Mouse (Mus musculus) kidney, embryonic 15.5 days (tissue): ENCODE measurements around the gene Galnt15. TPM values are rescaled to one million over a fixed set of nuclear protein-coding genes. Genes with fewer than 3 reads are reported as not detected.
A peak's percentile ranks its signal among the peaks of the same experiment; 100 is the strongest.
"Not testable (repeated sequence)": the region's sequence is repeated elsewhere in the genome, so short reads cannot be mapped to it uniquely, and the experiment has no call there.

ENCODE experiments used
- ATAC-seq: fragments of 200-750 bp; cut with Nextera tagmentation; replicated peaks from 2 replicates; pipeline ENCODE4 v1.8.0; 2017; ENCODE audit warnings: moderate TSS enrichment; ENCODE audit not compliant: low FRiP score
- H3K27ac ChIP-seq: fragments of 300-500 bp; sonication (generic); 2 replicates; pipeline ENCODE4 v1.5.1; 2015; ENCODE audit warnings: mild to moderate bottlenecking, inconsistent platforms
- H3K27me3 ChIP-seq: fragments of 300-500 bp; sonication (generic); 2 replicates; pipeline ENCODE4 v1.6.1; 2015; ENCODE audit warnings: inconsistent platforms
- H3K36me3 ChIP-seq: fragments of 300-500 bp; sonication (generic); 2 replicates; pipeline ENCODE4 v1.6.1; 2015; ENCODE audit warnings: inconsistent platforms
- H3K4me1 ChIP-seq: fragments of 300-500 bp; sonication (generic); 2 replicates; pipeline ENCODE4 v1.6.1; 2015; ENCODE audit warnings: inconsistent platforms
- H3K4me2 ChIP-seq: fragments of 300-500 bp; sonication (generic); 2 replicates; pipeline ENCODE4 v1.6.1; 2015; ENCODE audit warnings: moderate library complexity, mild to moderate bottlenecking, inconsistent platforms
- H3K4me3 ChIP-seq: fragments of 300-500 bp; sonication (generic); replicated peaks from 2 replicates; pipeline ENCODE4 v1.5.1; 2015; ENCODE audit warnings: mild to moderate bottlenecking, inconsistent platforms
- H3K9ac ChIP-seq: fragments of 300-500 bp; sonication (generic); 2 replicates; pipeline ENCODE4 v1.6.1; 2015; ENCODE audit warnings: mild to moderate bottlenecking, inconsistent platforms
- H3K9me3 ChIP-seq: fragments of 300-500 bp; sonication (generic); replicated peaks from 2 replicates; pipeline ENCODE4 v1.6.1; 2016; ENCODE audit warnings: inconsistent platforms
- WGBS: fragments of 180-500 bp; shearing (Covaris S2); methylation state at CpG from one replicate; pipeline ENCODE4 v1.1.7; 2015; ENCODE audit warnings: mixed read lengths; 5-methylcytosine and 5-hydroxymethylcytosine counted together
- polyA plus RNA-seq: library from polyadenylated mRNA; unstranded; fragments of >200 nt; fragmentation: Nextera tagmentation; extraction: Ambion mirVana; gene quantifications from 2 replicates; pipeline ENCODE4 v1.2.1, GENCODE M21; 2015

Galnt15 gene
- polyA plus RNA-seq, 1 experiment from 2014 or later = 0.38 TPM

DNA sequence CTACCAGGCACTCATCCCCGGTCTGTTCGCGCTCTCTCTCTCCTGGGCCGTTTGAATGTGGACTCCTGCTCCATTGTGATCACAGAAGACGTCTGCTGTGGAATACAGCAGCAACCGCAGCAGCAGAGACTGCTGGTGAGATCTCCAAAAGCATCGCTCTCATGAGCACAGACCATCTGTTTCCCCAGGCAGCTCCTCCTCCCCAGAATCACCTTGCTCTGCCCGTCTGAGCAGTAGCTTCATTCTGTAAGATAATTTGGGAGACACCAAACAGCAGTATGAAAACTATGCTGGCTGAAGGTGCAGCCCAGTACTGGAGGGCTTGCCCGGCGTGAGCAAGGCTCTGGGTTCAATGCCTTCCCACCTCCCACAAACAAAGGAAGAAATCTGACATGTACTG is 52.2 kb downstream of the Galnt15 start:
- Histone ChIP-seq H3K27me3 (no peaks in the 10 kb centered on the region), H3K9me3 (no peaks in the 10 kb centered on the region), H3K4me3 (no peak overlapping the region), H3K4me1 (peaks cover 7% of the 10 kb centered on the region; the same call in 1 of the 2 replicates), H3K27ac (no peak overlapping the region), H3K36me3 (peaks cover 28% of the 10 kb centered on the region), H3K4me2 (no peak overlapping the region), H3K9ac (no peak overlapping the region)
- ATAC-seq = no peak
- WGBS = 90% methylated on average over 10 of the region's 10 CpGs

DNA sequence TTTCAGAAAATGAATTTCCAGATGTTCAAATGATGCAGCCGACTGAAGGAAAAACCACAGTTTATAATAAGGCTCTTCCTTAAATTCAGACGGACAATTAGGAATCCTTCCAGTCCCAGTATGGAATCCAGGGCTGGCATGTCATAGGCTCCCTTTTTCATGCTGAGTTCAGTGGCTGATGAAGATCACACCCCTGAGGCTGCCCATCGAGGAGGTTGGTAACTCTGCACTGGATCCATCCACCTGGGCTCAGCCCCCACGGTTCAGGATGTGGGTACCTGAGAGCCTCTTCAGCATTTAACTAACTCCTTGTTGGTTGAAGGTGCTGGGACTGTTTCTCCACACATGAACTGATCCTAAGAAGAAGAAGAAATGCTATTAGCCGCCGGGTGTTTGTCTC is 54.1 kb downstream of the Galnt15 start:
- 96% methylated on average over 6 of the region's 6 CpGs for WGBS
- ATAC-seq = no peak
- Histone ChIP-seq H3K27me3 (no peaks in the 10 kb centered on the region), H3K9me3 (no peaks in the 10 kb centered on the region), H3K9ac (no peak overlapping the region), H3K4me1 (peaks cover 22% of the 10 kb centered on the region), H3K4me2 (no peak overlapping the region), H3K4me3 (no peak overlapping the region), H3K27ac (no peak overlapping the region), H3K36me3 (peaks cover 28% of the 10 kb centered on the region)

DNA sequence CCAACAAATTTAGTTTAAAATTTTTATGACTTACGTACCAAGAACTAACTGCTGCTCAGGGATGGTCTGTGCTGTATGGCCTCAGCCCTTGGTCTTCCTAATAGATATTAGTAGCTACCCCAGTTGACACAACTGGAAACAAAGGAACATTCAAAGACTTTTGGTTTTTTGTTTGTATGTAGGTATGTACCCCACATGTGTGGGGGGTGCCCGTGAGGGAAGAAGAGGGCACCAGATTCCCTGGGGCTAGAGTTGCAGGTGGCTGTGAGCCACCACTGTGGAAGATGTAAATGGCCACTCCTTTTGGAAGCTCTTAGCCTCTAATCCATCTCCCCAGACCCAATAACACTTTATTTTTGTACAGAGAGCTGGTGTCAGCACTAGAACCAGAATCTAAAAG is 54.7 kb downstream of the Galnt15 start:
- peaks cover 28% of the 10 kb centered on the region for H3K36me3 ChIP-seq
- no peaks in the 10 kb centered on the region for H3K27me3 ChIP-seq
- 88% methylated on average over 2 of the region's 2 CpGs for WGBS
- no peak overlapping the region for H3K9ac ChIP-seq
- no peak overlapping the region for H3K27ac ChIP-seq
- ATAC-seq = no peak
- H3K4me2 ChIP-seq = no peak overlapping the region
- H3K9me3 ChIP-seq = no peaks in the 10 kb centered on the region
- H3K4me3 ChIP-seq = no peak overlapping the region
- H3K4me1 ChIP-seq = peaks cover 22% of the 10 kb centered on the region

DNA sequence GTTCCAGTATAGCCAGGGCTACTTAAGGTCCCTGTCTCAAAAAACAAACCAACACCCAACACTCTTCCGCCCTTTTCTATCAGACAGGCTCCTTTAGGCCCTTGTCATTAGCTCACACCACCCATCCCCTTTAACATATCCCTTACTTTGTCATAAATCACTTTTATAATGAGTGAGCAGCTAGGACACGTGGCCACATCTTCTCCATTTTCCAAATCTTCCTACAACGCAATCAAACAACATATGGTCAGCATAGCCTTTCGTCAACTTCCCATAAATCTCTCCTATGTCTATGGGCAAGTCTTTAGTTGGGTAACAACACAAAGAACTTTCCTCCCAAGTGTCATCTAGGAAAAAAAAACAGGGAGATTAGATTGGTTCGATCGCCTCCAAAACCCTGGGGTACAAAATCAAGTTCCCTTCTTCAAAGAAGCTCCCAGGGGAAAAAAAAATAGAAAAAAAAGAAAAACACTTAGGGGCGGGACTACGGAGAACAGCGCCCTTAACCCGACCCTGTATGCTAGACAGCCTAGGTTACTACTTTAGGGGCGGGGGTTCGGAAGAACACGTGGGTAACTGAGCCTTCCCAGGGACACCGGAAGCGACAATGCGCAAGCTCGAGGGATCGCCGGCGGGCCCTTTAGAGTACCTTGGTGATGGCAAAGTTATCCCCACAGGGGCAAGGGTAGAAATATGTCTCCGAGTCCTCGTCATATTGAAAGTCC is 56.1 kb downstream of the Galnt15 start, which contains the start of gene Oxnad1:
Gene Oxnad1 (plus strand): TSS at position 614 of the 725 bp plus-strand sequence.
- peak within 1 kb of the TSS; percentile 60 for H3K4me2 ChIP-seq
- H3K9ac ChIP-seq = peak within 1 kb of the TSS; percentile 62
- no peaks in the 10 kb centered on the region for H3K9me3 ChIP-seq
- under 1% methylated on average over 22 of the region's 22 CpGs for WGBS
- ATAC-seq = peak; percentile 96
- H3K4me3 ChIP-seq = peak within 1 kb of the TSS; percentile 70
- peaks cover 25% of the 10 kb centered on the region for H3K4me1 ChIP-seq
- peaks cover 31% of the 10 kb centered on the region for H3K36me3 ChIP-seq
- H3K27me3 ChIP-seq = no peaks in the 10 kb centered on the region
- H3K27ac ChIP-seq = peak within 1 kb of the TSS; percentile 93

DNA sequence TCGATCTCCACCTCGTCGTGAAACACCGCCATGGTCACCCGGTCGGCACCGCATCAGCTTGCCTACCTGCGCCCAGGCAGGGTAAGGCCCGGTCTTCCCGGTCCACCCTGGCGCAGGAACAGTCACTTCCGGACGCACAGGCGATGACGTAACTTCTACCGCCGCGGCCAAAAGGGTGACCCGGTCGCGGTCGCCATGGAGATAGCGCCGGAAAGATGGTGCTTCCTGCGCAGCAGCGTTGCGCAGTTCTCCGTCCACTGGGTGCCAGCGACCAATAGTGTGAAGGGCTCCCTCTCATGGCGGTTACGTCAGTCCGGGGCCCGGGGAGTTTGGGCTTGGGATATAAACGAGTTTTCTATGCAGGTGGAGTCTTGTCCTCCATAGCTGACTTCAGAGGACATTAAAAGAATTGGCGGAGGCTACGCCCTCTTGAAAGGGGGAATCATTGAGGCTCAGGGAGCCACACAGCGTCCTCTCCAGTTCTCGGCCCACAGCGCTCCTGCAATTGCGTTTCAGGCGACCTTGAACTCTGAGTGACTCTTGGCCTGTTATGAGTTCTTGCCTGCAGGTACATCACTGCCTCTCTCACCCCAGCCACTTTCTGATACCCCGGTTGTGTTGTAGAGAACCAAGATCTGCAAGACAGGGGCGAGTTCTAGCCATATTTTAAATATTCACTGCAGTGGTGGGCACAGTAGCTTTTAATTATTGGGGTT is 56.9 kb downstream of the Galnt15 start, which contains the start of gene Dph3:
Gene Dph3 (minus strand): TSS at position 244 of the 716 bp plus-strand sequence.
- H3K9ac ChIP-seq = peak within 1 kb of the TSS; percentile 62
- H3K27ac ChIP-seq = peak within 1 kb of the TSS; percentile 93
- peak within 1 kb of the TSS; percentile 60 for H3K4me2 ChIP-seq
- no peaks in the 10 kb centered on the region for H3K9me3 ChIP-seq
- H3K4me3 ChIP-seq = peak within 1 kb of the TSS; percentile 70
- H3K4me1 ChIP-seq = peaks cover 30% of the 10 kb centered on the region
- WGBS = under 1% methylated on average over 43 of the region's 43 CpGs
- peak; percentile 95 for ATAC-seq
- H3K36me3 ChIP-seq = peaks cover 28% of the 10 kb centered on the region
- no peaks in the 10 kb centered on the region for H3K27me3 ChIP-seq

DNA sequence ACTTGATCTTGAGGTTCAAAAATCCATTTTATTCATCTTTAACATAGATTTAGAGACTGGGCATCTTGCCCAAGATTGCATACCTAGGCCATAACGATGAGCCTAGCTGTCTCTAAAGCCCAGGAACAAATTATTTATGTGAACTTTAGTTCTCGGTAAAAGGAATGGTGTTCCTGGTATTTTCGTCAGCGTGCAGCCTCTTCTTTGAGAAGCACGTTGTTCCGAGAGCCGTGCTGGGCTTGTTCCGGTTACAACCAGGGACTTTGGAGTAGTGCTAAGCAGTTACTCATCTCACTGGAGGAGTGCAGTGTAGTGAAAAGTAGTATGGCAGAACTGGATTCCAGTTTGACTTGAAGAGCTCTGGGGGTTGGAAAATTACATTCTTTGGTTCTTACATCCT is 57.4 kb downstream of the Galnt15 start:
- H3K4me3 ChIP-seq = peak overlapping the region; percentile 70
- peak overlapping the region; percentile 60 for H3K4me2 ChIP-seq
- peak overlapping the region; percentile 62 for H3K9ac ChIP-seq
- H3K36me3 ChIP-seq = peaks cover 22% of the 10 kb centered on the region
- H3K27ac ChIP-seq = peak overlapping the region; percentile 93
- ATAC-seq = no peak
- H3K9me3 ChIP-seq = no peaks in the 10 kb centered on the region
- peaks cover 35% of the 10 kb centered on the region for H3K4me1 ChIP-seq
- 10% methylated on average over 8 of the region's 8 CpGs for WGBS
- H3K27me3 ChIP-seq = no peaks in the 10 kb centered on the region

DNA sequence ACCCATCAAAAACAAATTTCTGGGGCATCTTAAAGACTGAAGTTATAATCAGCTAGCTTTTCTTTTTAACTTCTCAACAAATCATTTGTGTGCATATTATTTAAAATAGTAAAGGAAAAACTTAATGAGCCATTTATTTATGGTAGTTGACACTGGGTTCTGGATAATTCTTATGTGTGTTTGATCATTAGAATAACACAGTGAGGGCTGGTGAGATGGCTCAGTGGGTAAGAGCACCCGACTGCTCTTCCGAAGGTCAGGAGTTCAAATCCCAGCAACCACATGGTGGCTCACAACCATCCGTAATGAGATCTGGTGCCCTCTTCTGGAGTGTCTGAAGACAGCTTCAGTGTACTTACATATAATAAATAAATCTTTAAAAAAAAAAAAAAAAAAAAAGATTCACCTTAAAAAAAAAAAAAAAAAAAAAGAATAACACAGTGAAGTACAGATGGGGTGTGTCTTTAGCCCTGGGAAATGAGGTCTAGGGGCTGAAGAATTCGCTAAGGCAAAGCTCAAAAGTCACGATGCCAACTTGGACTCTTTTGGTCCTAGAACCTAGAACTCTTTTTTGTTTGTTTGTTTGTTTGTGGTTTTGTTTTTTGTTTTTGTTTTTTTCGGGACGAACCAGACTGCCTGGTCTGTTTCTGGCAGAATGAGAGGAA is 58.9 kb downstream of the Galnt15 start:
- H3K4me3 ChIP-seq, H3K9ac ChIP-seq, H3K27ac ChIP-seq, ATAC-seq, H3K9me3 ChIP-seq, H3K27me3 ChIP-seq: not testable (repeated sequence)
- H3K36me3 ChIP-seq = peaks cover 15% of the 10 kb centered on the region
- 89% methylated on average over 7 of the region's 7 CpGs for WGBS
- peaks cover 44% of the 10 kb centered on the region for H3K4me1 ChIP-seq
- peak overlapping the region; percentile 60 for H3K4me2 ChIP-seq

DNA sequence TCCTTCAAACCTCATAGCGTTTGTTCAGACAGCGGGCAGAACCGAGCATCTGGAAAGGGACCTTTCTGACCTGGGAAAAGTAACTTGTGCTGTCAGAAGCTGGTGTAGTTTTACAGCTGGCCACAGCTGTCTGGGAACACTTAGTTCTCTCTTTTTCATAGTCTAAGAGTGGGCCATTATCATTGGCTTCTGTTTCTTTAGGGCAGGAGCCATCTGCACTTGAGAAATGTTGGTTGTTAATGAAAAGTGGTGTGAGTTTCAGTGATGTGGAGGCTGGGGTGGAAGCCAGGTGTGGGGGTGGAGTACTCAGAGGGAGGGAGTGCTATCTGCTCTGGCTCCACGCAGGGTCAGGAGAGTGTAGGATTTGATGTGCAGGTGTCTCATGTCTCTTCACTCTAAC is 62.3 kb downstream of the Galnt15 start:
- WGBS = 23% methylated on average over 4 of the region's 4 CpGs
- no peak overlapping the region; the same call in 1 of the 2 replicates for H3K4me2 ChIP-seq
- no peak overlapping the region for H3K9ac ChIP-seq
- peak overlapping the region; percentile 76 for H3K27ac ChIP-seq
- peaks cover 39% of the 10 kb centered on the region for H3K4me1 ChIP-seq
- no peaks in the 10 kb centered on the region for H3K27me3 ChIP-seq
- no peaks in the 10 kb centered on the region for H3K9me3 ChIP-seq
- ATAC-seq = peak; percentile 73
- H3K4me3 ChIP-seq = no peak overlapping the region
- H3K36me3 ChIP-seq = peaks cover 37% of the 10 kb centered on the region

DNA sequence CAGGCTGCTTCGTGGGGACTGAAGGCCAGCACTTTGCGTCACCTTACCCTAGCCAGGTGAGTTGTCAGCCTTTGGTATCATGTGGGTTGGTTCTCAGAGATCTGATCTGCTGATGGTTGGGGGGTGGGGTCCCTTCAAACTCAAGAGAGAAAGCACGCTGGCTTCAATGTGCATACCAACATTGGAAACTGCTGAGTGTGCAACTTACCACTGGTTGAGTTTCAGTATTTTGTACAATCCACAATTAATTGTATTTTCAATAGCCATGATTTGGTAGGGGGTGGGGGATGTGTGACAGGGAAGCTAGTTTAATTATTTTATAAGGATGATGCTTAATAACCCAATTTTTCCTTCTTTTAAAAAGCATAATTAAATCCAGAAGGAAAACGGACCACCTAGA is 62.9 kb downstream of the Galnt15 start:
- Histone ChIP-seq H3K36me3 (peaks cover 42% of the 10 kb centered on the region), H3K9ac (no peak overlapping the region), H3K4me2 (no peak overlapping the region; the same call in 1 of the 2 replicates), H3K4me1 (peaks cover 38% of the 10 kb centered on the region), H3K4me3 (no peak overlapping the region), H3K27ac (peak overlapping the region; percentile 76), H3K9me3 (no peaks in the 10 kb centered on the region), H3K27me3 (no peaks in the 10 kb centered on the region)
- ATAC-seq = no peak
- 55% methylated on average over 4 of the region's 4 CpGs for WGBS

DNA sequence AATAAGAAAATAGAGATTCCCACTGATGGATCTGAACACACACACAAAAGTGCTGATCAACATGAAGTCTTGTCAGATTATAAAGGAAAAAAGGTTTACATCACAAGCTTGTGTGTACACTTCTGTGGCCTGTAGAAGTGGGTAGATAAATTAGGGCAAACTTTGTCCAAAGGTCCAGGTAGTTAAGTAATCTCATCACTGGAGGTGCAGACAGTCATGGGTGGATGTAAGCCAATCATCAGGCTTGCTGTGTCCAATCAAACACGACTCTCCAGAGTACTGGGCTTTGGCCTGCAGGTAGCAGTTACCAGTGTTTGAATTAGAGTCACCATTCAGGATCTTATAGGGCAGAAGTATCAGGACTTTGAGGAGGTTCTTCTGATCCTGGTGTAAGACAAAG is 64.2 kb downstream of the Galnt15 start:
- ATAC-seq = no peak
- Histone ChIP-seq H3K36me3 (peaks cover 55% of the 10 kb centered on the region), H3K27ac (no peak overlapping the region), H3K9me3 (no peaks in the 10 kb centered on the region), H3K27me3 (no peaks in the 10 kb centered on the region), H3K4me1 (peaks cover 30% of the 10 kb centered on the region), H3K4me2 (no peak overlapping the region), H3K4me3 (no peak overlapping the region), H3K9ac (no peak overlapping the region)
- 67% methylated on average over 1 of the region's 1 CpGs for WGBS

DNA sequence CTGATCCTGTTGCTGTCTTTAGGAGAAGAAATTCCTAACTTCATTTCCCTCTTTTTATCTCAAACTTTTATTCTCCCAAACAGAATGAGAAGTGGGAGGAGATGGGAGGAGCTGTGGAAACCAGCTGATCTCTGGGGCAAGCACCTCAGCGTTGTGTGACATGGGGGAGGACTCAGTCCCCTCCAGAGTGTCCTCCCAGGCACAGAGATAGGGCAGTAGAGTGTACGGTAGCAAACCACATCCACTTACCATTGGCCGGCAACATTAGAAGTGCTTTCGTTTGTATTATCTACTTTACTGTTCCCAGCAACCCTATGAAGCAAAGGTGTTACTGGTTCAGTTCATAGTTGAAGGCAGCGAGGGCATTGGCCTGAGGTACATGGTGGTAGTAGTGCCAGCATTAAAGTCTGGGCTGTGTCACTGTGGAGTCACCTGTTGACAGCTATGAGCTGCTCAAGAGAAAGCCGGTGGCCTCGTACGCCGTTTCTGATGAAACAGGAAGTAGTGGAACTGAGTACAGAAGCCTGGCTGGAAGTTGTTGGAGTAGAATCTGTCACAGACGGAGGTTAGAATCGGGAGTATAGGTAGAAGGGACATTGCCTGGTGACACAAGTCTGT is 64.8 kb downstream of the Galnt15 start:
- Histone ChIP-seq H3K27me3 (no peaks in the 10 kb centered on the region), H3K4me3 (no peak overlapping the region), H3K4me2 (no peak overlapping the region), H3K9ac (no peak overlapping the region), H3K27ac (no peak overlapping the region), H3K4me1 (peaks cover 30% of the 10 kb centered on the region), H3K36me3 (peaks cover 61% of the 10 kb centered on the region), H3K9me3 (no peaks in the 10 kb centered on the region)
- no peak for ATAC-seq
- WGBS = 78% methylated on average over 11 of the region's 11 CpGs
